Mouse (Mus musculus): ENCODE measurements around the gene Rpl6. TPM values are rescaled to one million over a fixed set of nuclear protein-coding genes. Genes with fewer than 3 reads are reported as not detected.
"Not testable (repeated sequence)": the region's sequence is repeated elsewhere in the genome, so short reads cannot be mapped to it uniquely, and the experiment has no call there.

Rpl6 gene
- polyA plus RNA-seq, 1 experiment from 2014 or later = 413 TPM

DNA sequence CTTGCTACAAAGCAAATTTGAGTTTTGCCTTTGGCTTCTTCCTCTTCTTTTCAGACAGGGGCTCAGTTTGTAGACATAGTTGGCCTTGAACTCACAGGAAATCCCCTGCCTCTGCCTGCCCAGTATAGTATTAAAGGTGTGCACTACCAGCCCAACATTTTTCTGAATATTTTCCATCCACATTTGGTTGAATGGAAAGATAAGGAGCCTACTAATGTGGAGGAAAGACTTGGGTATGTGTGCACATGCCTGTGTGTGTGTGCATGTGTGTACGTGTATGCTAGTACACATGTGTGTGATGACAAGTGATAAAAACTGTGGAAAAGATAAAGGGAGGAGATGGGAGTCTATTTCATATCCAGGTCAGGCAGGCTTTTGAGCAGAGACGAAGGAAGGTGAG is 21.6 kb downstream of the Rpl6 start:
- WGBS = 55% methylated on average over 2 of the region's 2 CpGs
- Histone ChIP-seq H3K4me2 (ENCODE audit: low read length) (no peak overlapping the region), H3K9ac (ENCODE audit: low read length) (no peak overlapping the region), H3K9me3 (ENCODE audit: control insufficient read depth, low read length) (no peaks in the 10 kb centered on the region), H3K4me3 (ENCODE audit: control insufficient read depth in 1 of 2, insufficient read depth in 1 of 2, low read depth in 1 of 2, low read length in 2 of 2) (no peak overlapping the region), H3K27ac (replicated peaks in 1 of 2; ENCODE audit: control insufficient read depth in 1 of 2, insufficient read depth in 1 of 2, low read depth in 2 of 2, low read length in 2 of 2) (no peak overlapping the region), H3K4me1 (ENCODE audit: control insufficient read depth in 2 of 2, insufficient read depth in 2 of 2, low read length in 2 of 2) (peaks cover 7 to 21% of the 10 kb centered on the region in 2 experiments), H3K36me3 (ENCODE audit: control insufficient read depth, insufficient read depth, low read length) (no peaks in the 10 kb centered on the region), H3K27me3 (ENCODE audit: control insufficient read depth, insufficient read depth, low read length) (no peaks in the 10 kb centered on the region)
- ATAC-seq (ENCODE audit: insufficient number of reproducible peaks, insufficient read depth, low FRiP score, low read depth) = no peak

DNA sequence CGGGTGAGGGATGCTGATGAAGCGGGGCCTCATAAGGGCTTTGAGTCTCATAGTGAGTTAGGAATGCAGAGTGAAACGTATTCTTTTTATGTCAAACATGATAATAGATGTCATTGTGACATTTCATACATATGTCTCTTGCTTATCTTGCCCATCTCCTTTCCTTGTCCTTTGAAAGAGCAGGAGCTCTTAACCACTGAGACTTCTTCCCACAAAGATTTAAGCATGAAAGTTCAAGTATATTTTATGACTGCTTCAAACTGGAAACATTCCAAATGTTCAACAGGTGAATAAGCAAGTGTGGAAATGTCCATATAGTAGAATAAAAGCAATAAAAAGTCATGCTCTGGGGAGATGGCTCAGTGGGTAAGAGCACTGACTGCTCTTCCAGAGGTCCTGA is 22.1 kb downstream of the Rpl6 start:
- Histone ChIP-seq H3K9ac (ENCODE audit: low read length) (no peak overlapping the region), H3K27ac (replicated peaks in 1 of 2; ENCODE audit: control insufficient read depth in 1 of 2, insufficient read depth in 1 of 2, low read depth in 2 of 2, low read length in 2 of 2) (no peak overlapping the region), H3K9me3 (ENCODE audit: control insufficient read depth, low read length) (no peaks in the 10 kb centered on the region), H3K4me1 (ENCODE audit: control insufficient read depth in 2 of 2, insufficient read depth in 2 of 2, low read length in 2 of 2) (peaks cover 5 to 18% of the 10 kb centered on the region in 2 experiments), H3K4me2 (ENCODE audit: low read length) (no peak overlapping the region), H3K27me3 (ENCODE audit: control insufficient read depth, insufficient read depth, low read length) (no peaks in the 10 kb centered on the region), H3K4me3 (ENCODE audit: control insufficient read depth in 1 of 2, insufficient read depth in 1 of 2, low read depth in 1 of 2, low read length in 2 of 2) (no peak overlapping the region), H3K36me3 (ENCODE audit: control insufficient read depth, insufficient read depth, low read length) (no peaks in the 10 kb centered on the region)
- 36% methylated on average over 3 of the region's 3 CpGs for WGBS
- no peak for ATAC-seq (ENCODE audit: insufficient number of reproducible peaks, insufficient read depth, low FRiP score, low read depth)

DNA sequence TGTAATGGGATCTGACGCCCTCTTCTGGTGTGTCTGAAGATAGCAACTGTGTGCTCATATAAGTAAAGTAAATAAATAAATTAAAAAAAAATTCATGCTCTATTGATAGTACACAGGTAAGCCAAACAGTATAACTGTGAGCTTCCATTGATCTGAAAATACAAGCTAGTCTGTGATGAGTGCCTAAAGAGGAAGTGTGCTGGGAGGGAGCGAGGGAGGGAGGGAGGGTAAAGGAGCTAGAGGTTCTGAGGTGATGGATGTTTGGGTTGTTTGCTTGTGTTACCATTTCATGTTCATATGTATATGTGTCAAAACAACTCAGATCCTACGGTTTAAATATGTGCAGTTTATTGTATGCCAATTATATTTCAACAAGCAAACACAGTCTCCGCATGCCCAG is 22.6 kb downstream of the Rpl6 start:
- Histone ChIP-seq H3K4me2 (ENCODE audit: low read length) (no peak overlapping the region), H3K4me3 (ENCODE audit: control insufficient read depth in 1 of 2, insufficient read depth in 1 of 2, low read depth in 1 of 2, low read length in 2 of 2) (no peak overlapping the region), H3K27ac (replicated peaks in 1 of 2; ENCODE audit: control insufficient read depth in 1 of 2, insufficient read depth in 1 of 2, low read depth in 2 of 2, low read length in 2 of 2) (no peak overlapping the region), H3K36me3 (ENCODE audit: control insufficient read depth, insufficient read depth, low read length) (no peaks in the 10 kb centered on the region), H3K4me1 (ENCODE audit: control insufficient read depth in 2 of 2, insufficient read depth in 2 of 2, low read length in 2 of 2) (peaks cover 3 to 14% of the 10 kb centered on the region in 2 experiments), H3K9ac (ENCODE audit: low read length) (no peak overlapping the region), H3K9me3 (ENCODE audit: control insufficient read depth, low read length) (no peaks in the 10 kb centered on the region), H3K27me3 (ENCODE audit: control insufficient read depth, insufficient read depth, low read length) (no peaks in the 10 kb centered on the region)
- WGBS = 87% methylated on average over 4 of the region's 4 CpGs
- ATAC-seq (ENCODE audit: insufficient number of reproducible peaks, insufficient read depth, low FRiP score, low read depth) = no peak

DNA sequence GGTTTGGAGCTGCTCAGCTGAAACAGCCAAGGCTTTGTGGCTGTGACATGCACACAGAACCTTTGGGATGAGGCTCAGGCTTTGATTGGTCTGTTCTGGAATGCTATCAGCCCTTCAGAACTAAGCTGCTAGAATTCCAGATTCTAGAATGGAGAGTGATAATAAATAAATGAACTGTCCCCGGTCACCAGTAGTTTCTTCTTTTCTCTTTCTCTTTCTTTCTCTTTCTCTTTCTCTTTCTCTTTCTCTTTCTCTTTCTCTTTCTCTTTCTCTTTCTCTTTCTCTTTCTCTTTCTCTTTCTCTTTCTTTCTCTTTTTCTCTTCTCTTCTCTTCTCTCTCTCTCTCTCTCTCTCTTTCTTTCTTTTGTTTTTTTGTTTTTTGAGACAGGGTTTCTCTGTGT is 23.0 kb downstream of the Rpl6 start:
- not testable (repeated sequence) for H3K4me2 ChIP-seq (ENCODE audit: low read length); H3K27me3 ChIP-seq (ENCODE audit: control insufficient read depth, insufficient read depth, low read length); H3K9ac ChIP-seq (ENCODE audit: low read length); H3K27ac ChIP-seq (replicated peaks in 1 of 2; ENCODE audit: control insufficient read depth in 1 of 2, insufficient read depth in 1 of 2, low read depth in 2 of 2, low read length in 2 of 2); H3K4me3 ChIP-seq (ENCODE audit: control insufficient read depth in 1 of 2, insufficient read depth in 1 of 2, low read depth in 1 of 2, low read length in 2 of 2); H3K36me3 ChIP-seq (ENCODE audit: control insufficient read depth, insufficient read depth, low read length); H3K9me3 ChIP-seq (ENCODE audit: control insufficient read depth, low read length); ATAC-seq (ENCODE audit: insufficient number of reproducible peaks, insufficient read depth, low FRiP score, low read depth)
- H3K4me1 ChIP-seq (ENCODE audit: control insufficient read depth in 2 of 2, insufficient read depth in 2 of 2, low read length in 2 of 2) = peaks cover 3 to 13% of the 10 kb centered on the region in 2 experiments
- 89% methylated on average over 1 of the region's 1 CpGs for WGBS

DNA sequence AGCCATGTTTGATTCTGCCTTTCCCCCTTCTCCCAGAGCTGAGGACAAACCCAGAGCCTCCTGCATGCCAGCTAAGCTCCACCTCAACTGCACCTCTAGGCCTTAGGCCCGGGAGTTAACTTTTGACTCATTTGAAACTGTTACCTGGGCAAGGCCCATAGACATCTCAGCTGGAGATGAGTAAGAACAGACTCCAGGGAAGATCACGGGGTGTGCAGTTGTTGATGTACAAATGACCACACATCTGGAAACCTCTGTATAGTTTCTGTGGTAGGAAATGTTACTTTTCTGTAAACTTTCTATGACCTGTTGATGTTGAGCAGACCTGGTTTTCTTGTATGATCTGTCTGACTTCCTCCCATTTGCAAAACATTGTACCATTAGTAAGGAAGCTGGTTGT is 24.9 kb downstream of the Rpl6 start:
- 88% methylated on average over 2 of the region's 2 CpGs for WGBS

DNA sequence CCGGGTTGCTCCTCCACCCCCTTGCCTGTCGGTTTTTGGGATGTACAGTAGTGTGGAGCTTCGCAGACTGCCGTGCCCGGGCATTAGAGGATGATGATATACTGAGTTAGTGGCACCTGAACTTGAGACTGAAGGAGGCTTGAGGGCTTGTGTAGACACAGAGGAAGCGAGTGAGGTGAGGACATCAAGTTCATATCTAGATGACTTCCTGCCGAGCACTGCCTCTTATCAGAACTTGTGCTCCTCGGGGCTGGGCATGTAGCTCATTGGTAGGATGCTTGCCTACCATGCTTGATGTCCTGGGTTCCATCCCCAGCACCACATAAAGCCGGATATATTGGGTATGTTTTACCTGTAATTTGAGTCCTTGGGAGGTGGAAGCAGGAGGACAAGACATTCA is 26.5 kb downstream of the Rpl6 start:
- H3K36me3 ChIP-seq (ENCODE audit: control insufficient read depth, insufficient read depth, low read length) = no peaks in the 10 kb centered on the region
- no peaks in the 10 kb centered on the region for H3K27me3 ChIP-seq (ENCODE audit: control insufficient read depth, insufficient read depth, low read length)
- H3K4me2 ChIP-seq (ENCODE audit: low read length) = no peak overlapping the region
- no peak overlapping the region for H3K4me3 ChIP-seq (ENCODE audit: control insufficient read depth in 1 of 2, insufficient read depth in 1 of 2, low read depth in 1 of 2, low read length in 2 of 2)
- WGBS = 68% methylated on average over 9 of the region's 9 CpGs
- ATAC-seq (ENCODE audit: insufficient number of reproducible peaks, insufficient read depth, low FRiP score, low read depth) = no peak
- H3K27ac ChIP-seq (replicated peaks in 1 of 2; ENCODE audit: control insufficient read depth in 1 of 2, insufficient read depth in 1 of 2, low read depth in 2 of 2, low read length in 2 of 2) = no peak overlapping the region
- no peak overlapping the region for H3K9ac ChIP-seq (ENCODE audit: low read length)
- H3K4me1 ChIP-seq (ENCODE audit: control insufficient read depth in 2 of 2, insufficient read depth in 2 of 2, low read length in 2 of 2) = peaks cover 4 to 12% of the 10 kb centered on the region in 2 experiments
- H3K9me3 ChIP-seq (ENCODE audit: control insufficient read depth, low read length) = no peaks in the 10 kb centered on the region

More for the DNA sequence above, 24.9 kb downstream of the Rpl6 start:
- Histone ChIP-seq H3K4me2 (ENCODE audit: low read length) (no peak overlapping the region), H3K27ac (replicated peaks in 1 of 2; ENCODE audit: control insufficient read depth in 1 of 2, insufficient read depth in 1 of 2, low read depth in 2 of 2, low read length in 2 of 2) (no peak overlapping the region), H3K36me3 (ENCODE audit: control insufficient read depth, insufficient read depth, low read length) (no peaks in the 10 kb centered on the region), H3K9me3 (ENCODE audit: control insufficient read depth, low read length) (no peaks in the 10 kb centered on the region), H3K4me1 (ENCODE audit: control insufficient read depth in 2 of 2, insufficient read depth in 2 of 2, low read length in 2 of 2) (peaks cover 3 to 18% of the 10 kb centered on the region in 2 experiments), H3K4me3 (ENCODE audit: control insufficient read depth in 1 of 2, insufficient read depth in 1 of 2, low read depth in 1 of 2, low read length in 2 of 2) (no peak overlapping the region), H3K9ac (ENCODE audit: low read length) (no peak overlapping the region), H3K27me3 (ENCODE audit: control insufficient read depth, insufficient read depth, low read length) (no peaks in the 10 kb centered on the region)
- no peak for ATAC-seq (ENCODE audit: insufficient number of reproducible peaks, insufficient read depth, low FRiP score, low read depth)

DNA sequence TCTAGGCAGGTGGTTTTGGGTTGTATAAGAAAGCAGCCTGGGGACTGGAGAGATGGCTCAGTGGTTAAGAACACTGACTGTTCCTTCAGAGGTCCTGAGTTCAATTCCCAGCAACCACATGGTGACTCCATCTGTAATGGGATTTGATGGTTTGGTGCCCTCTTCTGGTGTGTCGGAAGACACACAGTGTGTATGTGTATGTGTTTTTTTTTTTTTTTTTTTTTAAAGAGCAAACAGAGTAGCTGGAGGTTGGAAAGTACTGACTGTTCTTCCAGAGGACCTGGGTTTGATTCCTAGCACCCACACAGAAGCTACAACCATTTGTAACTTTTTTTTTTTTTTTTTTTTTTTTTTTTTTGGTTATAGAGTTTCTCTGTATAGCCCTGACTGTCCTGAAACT is 28.5 kb downstream of the Rpl6 start:
- Histone ChIP-seq H3K36me3 (ENCODE audit: control insufficient read depth, insufficient read depth, low read length) (no peaks in the 10 kb centered on the region), H3K4me3 (ENCODE audit: control insufficient read depth in 1 of 2, insufficient read depth in 1 of 2, low read depth in 1 of 2, low read length in 2 of 2) (no peak overlapping the region), H3K4me1 (ENCODE audit: control insufficient read depth in 2 of 2, insufficient read depth in 2 of 2, low read length in 2 of 2) (peaks cover 5 to 15% of the 10 kb centered on the region in 2 experiments), H3K27me3 (ENCODE audit: control insufficient read depth, insufficient read depth, low read length) (no peaks in the 10 kb centered on the region), H3K9me3 (ENCODE audit: control insufficient read depth, low read length) (no peaks in the 10 kb centered on the region), H3K4me2 (ENCODE audit: low read length) (no peak overlapping the region), H3K27ac (replicated peaks in 1 of 2; ENCODE audit: control insufficient read depth in 1 of 2, insufficient read depth in 1 of 2, low read depth in 2 of 2, low read length in 2 of 2) (no peak overlapping the region), H3K9ac (ENCODE audit: low read length) (no peak overlapping the region)
- ATAC-seq (ENCODE audit: insufficient number of reproducible peaks, insufficient read depth, low FRiP score, low read depth) = no peak
- WGBS = 100% methylated on average over 1 of the region's 1 CpGs

DNA sequence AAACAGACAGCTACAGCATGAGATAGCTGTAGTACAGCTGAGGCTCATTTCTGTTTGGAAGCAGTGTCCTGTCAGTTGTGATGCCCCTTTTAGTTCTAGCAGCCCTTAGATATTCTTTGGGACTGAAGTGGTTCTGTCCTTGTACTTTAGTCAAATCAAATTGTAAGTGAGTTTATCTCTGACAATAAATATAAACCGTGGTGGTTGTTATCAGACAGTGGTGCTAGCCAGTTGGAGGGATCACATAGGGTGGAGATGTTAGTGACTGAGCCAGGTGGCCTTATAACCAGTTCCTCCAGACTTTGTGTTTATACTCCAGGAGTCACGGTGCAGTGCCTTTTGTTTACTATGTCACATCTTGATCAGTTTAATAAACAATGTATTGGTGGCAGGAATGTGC is 29.4 kb downstream of the Rpl6 start:
- no peak for ATAC-seq (ENCODE audit: insufficient number of reproducible peaks, insufficient read depth, low FRiP score, low read depth)
- Histone ChIP-seq H3K27me3 (ENCODE audit: control insufficient read depth, insufficient read depth, low read length) (no peaks in the 10 kb centered on the region), H3K4me2 (ENCODE audit: low read length) (no peak overlapping the region), H3K27ac (replicated peaks in 1 of 2; ENCODE audit: control insufficient read depth in 1 of 2, insufficient read depth in 1 of 2, low read depth in 2 of 2, low read length in 2 of 2) (no peak overlapping the region), H3K4me3 (ENCODE audit: control insufficient read depth in 1 of 2, insufficient read depth in 1 of 2, low read depth in 1 of 2, low read length in 2 of 2) (no peak overlapping the region), H3K9ac (ENCODE audit: low read length) (no peak overlapping the region), H3K36me3 (ENCODE audit: control insufficient read depth, insufficient read depth, low read length) (no peaks in the 10 kb centered on the region), H3K9me3 (ENCODE audit: control insufficient read depth, low read length) (no peaks in the 10 kb centered on the region), H3K4me1 (ENCODE audit: control insufficient read depth in 2 of 2, insufficient read depth in 2 of 2, low read length in 2 of 2) (peaks cover 5 to 15% of the 10 kb centered on the region in 2 experiments)
- 61% methylated on average over 2 of the region's 2 CpGs for WGBS
